ENCODE assay signal across 22 mouse cellular contexts in the genomic region with DNA sequence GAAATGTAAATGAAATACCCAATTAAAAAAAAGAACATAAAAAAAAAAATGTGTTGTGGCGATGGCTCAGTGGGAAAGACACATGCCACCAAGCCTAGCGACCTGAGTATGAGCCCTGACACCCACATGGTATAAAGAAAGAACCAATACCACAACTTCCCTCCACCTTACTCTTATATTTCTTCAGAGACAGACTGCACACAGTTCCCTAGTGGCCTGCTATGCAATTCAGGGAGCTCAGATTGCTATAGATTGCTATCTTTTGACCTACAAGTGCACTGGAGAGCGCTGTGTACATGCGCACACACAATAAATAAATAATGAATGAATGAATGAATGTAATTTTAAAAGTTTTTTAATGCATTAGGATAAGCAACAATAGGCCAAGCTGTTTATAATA. TPM values are rescaled to one million over a fixed set of nuclear protein-coding genes. Genes with fewer than 3 reads are reported as not detected.
DNase-seq lines count a peak whose midpoint lies in the region; ATAC-seq and TF ChIP-seq lines count a peak whose summit lies in the region.
"Had no signal": no experiment of that assay in that cellular context is flagged by ENCODE, and none has a peak within 500 bp of the region (broad histone marks: within the 10 kb centered on the region; RNA-seq: fewer than 3 reads in every experiment).

No protein-coding gene starts in this region.

- H3K27me3 ChIP-seq in lung, postnatal 0 days (replicated peaks; ENCODE audit: insufficient read depth, low read length), result no peaks in the 10 kb centered on the region
- no peaks in the 10 kb centered on the region for H3K27me3 ChIP-seq in MEL (ENCODE audit: control insufficient read depth in 1 of 2, insufficient read depth in 2 of 2, low read length in 2 of 2)
- H3K27me3 ChIP-seq: CH12.LX; embryonic facial prominence, embryonic 12.5 days; forebrain, embryonic 13.5 days; forebrain, embryonic 15.5 days had no signal

- WGBS in lung, postnatal 0 days, result 63% methylated on average over 4 of the region's 4 CpGs

- peaks cover 11% of the 10 kb centered on the region for H3K79me2 ChIP-seq in MEL (ENCODE audit: control insufficient read depth, insufficient read depth, low read length, poor library complexity)

- ATAC-seq in lung, postnatal 0 days, result peak; percentile 39
- ATAC-seq: CD4-positive, CD25-positive, alpha-beta regulatory T cell, adult 4 months; forebrain, embryonic 13.5 days; forebrain, embryonic 15.5 days; forebrain, postnatal 0 days had no signal

- H3K4me3 ChIP-seq in lung, postnatal 0 days (ENCODE audit: low read depth, low read length), result no peak overlapping the region
- H3K4me3 ChIP-seq in MEL (ENCODE audit: control insufficient read depth in 1 of 2, insufficient read depth in 1 of 2, low read depth in 2 of 2, low read length in 2 of 2), result no peak overlapping the region
- H3K4me3 ChIP-seq: embryonic facial prominence, embryonic 10.5 days; embryonic facial prominence, embryonic 12.5 days; forebrain, embryonic 13.5 days; forebrain, embryonic 15.5 days had no signal

- H3K4me2 ChIP-seq in lung, postnatal 0 days (replicated peaks; ENCODE audit: low read depth, low read length), result no peak overlapping the region
- H3K4me2 ChIP-seq: embryonic facial prominence, embryonic 12.5 days; forebrain, embryonic 13.5 days; forebrain, embryonic 15.5 days had no signal

- no peak for TF ChIP-seq POLR2A in MEL (IDR thresholded peaks at IDR 0.05; ENCODE audit: control insufficient read depth in 1 of 2, insufficient read depth in 1 of 2, low read depth in 1 of 2, low read length in 2 of 2, poor library complexity in 1 of 2)

- H3K36me3 ChIP-seq in lung, postnatal 0 days (ENCODE audit: insufficient read depth, low read length), result no peaks in the 10 kb centered on the region
- peaks cover 0 to 8% of the 10 kb centered on the region in 2 experiments; a peak in 2 of 4 replicates for H3K36me3 ChIP-seq in MEL (ENCODE audit: control insufficient read depth in 1 of 2, insufficient read depth in 2 of 2, low read length in 2 of 2)
- H3K36me3 ChIP-seq: embryonic facial prominence, embryonic 10.5 days; embryonic facial prominence, embryonic 12.5 days; forebrain, embryonic 15.5 days had no signal

- H3K9me3 ChIP-seq in lung, postnatal 0 days (ENCODE audit: low read length), result no peaks in the 10 kb centered on the region
- no peaks in the 10 kb centered on the region for H3K9me3 ChIP-seq in MEL (replicated peaks; ENCODE audit: insufficient read depth, low read length)
- H3K9me3 ChIP-seq: embryonic facial prominence, embryonic 10.5 days; embryonic facial prominence, embryonic 12.5 days; forebrain, embryonic 13.5 days; forebrain, embryonic 15.5 days; G1E had no signal

- H3K27ac ChIP-seq in lung, postnatal 0 days (ENCODE audit: low read length), result no peak overlapping the region
- H3K27ac ChIP-seq in MEL (ENCODE audit: control insufficient read depth, low read depth, low read length), result no peak overlapping the region
- H3K27ac ChIP-seq: embryonic facial prominence, embryonic 10.5 days; embryonic facial prominence, embryonic 12.5 days; forebrain, embryonic 13.5 days; forebrain, embryonic 15.5 days had no signal

- peak; percentile 14; the same call in 1 of the 2 replicates for TF ChIP-seq CTCF in lung, postnatal 0 days (IDR thresholded peaks at IDR 0.05)
- no peak for TF ChIP-seq CTCF in MEL (IDR thresholded peaks at IDR 0.05 in 2 of 3, conservative IDR thresholded peaks at IDR 0.05 in 1 of 3; ENCODE audit: control insufficient read depth in 1 of 3, insufficient read depth in 1 of 3, low read depth in 2 of 3, low read length in 3 of 3, poor library complexity in 1 of 3, severe bottlenecking in 1 of 3)

- DNase-seq in lung, postnatal 0 days (ENCODE audit: low spot score), result peak; percentile 36
- no peak for DNase-seq in lung, postnatal 25 days (ENCODE audit: low spot score)
- DNase-seq in 416B (ENCODE audit: low read depth), result peak; percentile 34
- peak; percentile 62 for DNase-seq in MEL (ENCODE audit: low read depth, low spot score)
- no peak for DNase-seq in cerebellum, postnatal 14 days
- DNase-seq: adrenal gland, adult 2 months; adrenal gland, postnatal 10 days; adrenal gland, postnatal 25 days; B cell, adult 2 months; cerebellum, adult 11 months; cerebellum, adult 18-20 months; cerebellum, adult 8-10 months; cerebellum, adult 9-11 months; cerebellum, postnatal 25 days; forebrain, postnatal 0 days had no signal

- no peaks in the 10 kb centered on the region; the same call in 1 of the 2 replicates for H3K4me1 ChIP-seq in lung, postnatal 0 days (ENCODE audit: insufficient read depth, low read depth, low read length)
- H3K4me1 ChIP-seq in MEL (ENCODE audit: control insufficient read depth in 1 of 2, insufficient read depth in 2 of 2, low read length in 2 of 2), result peaks cover 4 to 9% of the 10 kb centered on the region in 2 experiments; a peak in 3 of 4 replicates

- TF ChIP-seq EP300 in lung, postnatal 0 days (IDR thresholded peaks at IDR 0.05), result peak; percentile 66
- no peak for TF ChIP-seq EP300 in MEL (IDR thresholded peaks at IDR 0.05; ENCODE audit: low read depth in 1 of 2, low read length in 2 of 2)

- H3K9ac ChIP-seq in lung, postnatal 0 days (replicated peaks; ENCODE audit: low read depth), result no peak overlapping the region
- H3K9ac ChIP-seq in MEL (ENCODE audit: control insufficient read depth, low read depth, low read length, poor library complexity, severe bottlenecking), result no peak overlapping the region
- H3K9ac ChIP-seq: embryonic facial prominence, embryonic 12.5 days; forebrain, embryonic 13.5 days; forebrain, embryonic 15.5 days; forebrain, postnatal 0 days had no signal

- TF ChIP-seq RAD21 in MEL (IDR thresholded peaks at IDR 0.05; ENCODE audit: low read depth, low read length), result no peak

TF ChIP-seq in MEL, 35 proteins besides CTCF, POLR2A, EP300 and RAD21:
- TF ChIP-seq MAX (IDR thresholded peaks at IDR 0.05; ENCODE audit: low read length) (peak; percentile 60; the same call in 1 of the 2 replicates), CHD1 (IDR thresholded peaks at IDR 0.05; ENCODE audit: low read depth, low read length) (no peak), GATA1 (IDR thresholded peaks at IDR 0.05; ENCODE audit: low read depth, low read length) (0 out of 2 replicates have a peak, but pooled peaks have one; percentile 20), ELF1 (IDR thresholded peaks at IDR 0.05; ENCODE audit: low read depth, low read length) (no peak), ZMIZ1 (IDR thresholded peaks at IDR 0.05; ENCODE audit: low read depth, low read length) (no peak), MEF2A (IDR thresholded peaks at IDR 0.05; ENCODE audit: extremely low read depth, insufficient replicate concordance, low read depth, low read length, poor library complexity, severe bottlenecking) (no peak), JUND (IDR thresholded peaks at IDR 0.05; ENCODE audit: low read depth, low read length) (no peak), E2F4 (IDR thresholded peaks at IDR 0.05; ENCODE audit: borderline replicate concordance, low read depth, low read length) (no peak)

RNA-seq across cellular contexts. Expression of a gene that starts 4.3 kb away (rescaled TPM):
- 27.0 and 33.8 TPM in 2 replicates for polyA plus RNA-seq in lung, postnatal 0 days (2015; fragmentation: Nextera tagmentation; extraction: Ambion mirVana)
- 6.6 and 8.5 TPM in 2 replicates for total RNA-seq in MEL (2012; rRNA removed)
- polyA plus RNA-seq in MEL (2012; ENCODE audit: insufficient read depth in 1 of 2, insufficient read length in 2 of 2, low read depth in 1 of 2, low replicate concordance in 2 of 2, missing spikeins in 1 of 2), result 1 to 10 TPM in 1 of 2 experiments, not detected in 1; 8.8 TPM

RNA-seq across cellular contexts. Expression of a gene that starts 4.3 kb away (rescaled TPM):
- 28.5 and 29.7 TPM in 2 replicates for polyA plus RNA-seq in lung, postnatal 0 days (2015; fragmentation: Nextera tagmentation; extraction: Ambion mirVana)
- total RNA-seq in MEL (2012; rRNA removed), result 47.2 and 50.4 TPM in 2 replicates
- 10 to 100 TPM in 1 of 2 experiments, not detected in 1; 38.4 TPM for polyA plus RNA-seq in MEL (2012; ENCODE audit: insufficient read depth in 1 of 2, insufficient read length in 2 of 2, low read depth in 1 of 2, low replicate concordance in 2 of 2, missing spikeins in 1 of 2)

RNA-seq across cellular contexts. Expression of a gene that starts 33.7 kb away (rescaled TPM):
- polyA plus RNA-seq in lung, postnatal 0 days (2015; fragmentation: Nextera tagmentation; extraction: Ambion mirVana), result 0.77 and 0.87 TPM in 2 replicates
- total RNA-seq in MEL (2012; rRNA removed), result 0.62 and 2.4 TPM in 2 replicates
- polyA plus RNA-seq in MEL (2012; ENCODE audit: insufficient read depth in 1 of 2, insufficient read length in 2 of 2, low read depth in 1 of 2, low replicate concordance in 2 of 2, missing spikeins in 1 of 2), result under 1 TPM in 1 of 2 experiments, not detected in 1; 0.67 TPM
- polyA plus RNA-seq: adrenal gland, adult 2 months; forebrain, embryonic 13.5 days; forebrain, embryonic 15.5 days had no signal

RNA-seq across cellular contexts. Expression of a gene that starts 33.7 kb away (rescaled TPM):
- 8.8 and 13.8 TPM in 2 replicates for polyA plus RNA-seq in lung, postnatal 0 days (2015; fragmentation: Nextera tagmentation; extraction: Ambion mirVana)
- total RNA-seq in MEL (2012; rRNA removed), result 23.8 and 26.1 TPM in 2 replicates
- 10 to 100 TPM; 17.8 to 95.7 TPM for polyA plus RNA-seq in MEL (2012; ENCODE audit: insufficient read depth in 1 of 2, insufficient read length in 2 of 2, low read depth in 1 of 2, low replicate concordance in 2 of 2, missing spikeins in 1 of 2)

RNA-seq across cellular contexts. Expression of a gene that starts 59.8 kb away (rescaled TPM):
- 7.7 and 8.0 TPM in 2 replicates for polyA plus RNA-seq in lung, postnatal 0 days (2015; fragmentation: Nextera tagmentation; extraction: Ambion mirVana)
- 50.3 and 65.7 TPM in 2 replicates for total RNA-seq in MEL (2012; rRNA removed)
- polyA plus RNA-seq in MEL (2012; ENCODE audit: insufficient read depth in 1 of 2, insufficient read length in 2 of 2, low read depth in 1 of 2, low replicate concordance in 2 of 2, missing spikeins in 1 of 2), result 10 to 100 TPM in 1 of 2 experiments, not detected in 1; 27.7 TPM

Comparison
In these comparisons a context has a peak if more than half of its experiments do, and no peak if none do; other contexts are left out.
1. DNase-seq: peak in lung, postnatal 0 days (single experiment), 416B (single experiment) and MEL (single experiment); none in lung, postnatal 25 days (single experiment) and cerebellum, postnatal 14 days (0 of 2).